Mouse (Mus musculus) limb, embryonic 10.5 days (tissue): ENCODE data around the gene Sergef. TPM values are rescaled to one million over a fixed set of nuclear protein-coding genes. Genes with fewer than 3 reads are reported as not detected.
"Not testable (repeated sequence)": the region's sequence is repeated elsewhere in the genome, so short reads cannot be mapped to it uniquely, and the experiment has no call there.

Experiments used
- DNase-seq: peaks from one replicate; pipeline ENCODE4 v3.0.0-alpha.2; 2017; ENCODE audit warnings: low spot score
- H3K27ac ChIP-seq: fragments of 300-500 bp; sonication (generic); 2 replicates; pipeline ENCODE4 v1.5.1; 2016; ENCODE audit warnings: mild to moderate bottlenecking
- H3K27me3 ChIP-seq: fragments of 300-500 bp; sonication (generic); 2 replicates; pipeline ENCODE4 v1.6.1; 2016; ENCODE audit warnings: low read depth, mild to moderate bottlenecking; ENCODE audit not compliant: poor library complexity, severe bottlenecking
- H3K36me3 ChIP-seq: fragments of 300-500 bp; sonication (generic); 2 replicates; pipeline ENCODE4 v1.6.1; 2016; ENCODE audit warnings: mild to moderate bottlenecking, moderate library complexity
- H3K4me1 ChIP-seq: fragments of 300-500 bp; sonication (generic); 2 replicates; pipeline ENCODE4 v1.6.1; 2016
- H3K4me3 ChIP-seq: fragments of 300-500 bp; sonication (generic); 2 replicates; pipeline ENCODE4 v1.5.1; 2016; ENCODE audit warnings: mild to moderate bottlenecking, moderate library complexity
- H3K9me3 ChIP-seq: fragments of 300-500 bp; sonication (generic); replicated peaks from 2 replicates; pipeline ENCODE4 v1.6.1; 2016; ENCODE audit warnings: mild to moderate bottlenecking
- WGBS: fragments of 180-500 bp; shearing (Covaris S2); methylation state at CpG from one replicate; pipeline ENCODE4 v1.1.7; 2016; 5-methylcytosine and 5-hydroxymethylcytosine counted together
- polyA plus RNA-seq: library from polyadenylated mRNA; unstranded; fragments of >200 nt; fragmentation: Nextera tagmentation; extraction: Ambion mirVana; gene quantifications from 2 replicates; pipeline ENCODE4 v1.2.1, GENCODE M21; 2016

Sergef gene
- 12.1 and 12.7 TPM in 2 replicates for polyA plus RNA-seq

- Histone ChIP-seq H3K4me1 (peaks cover 20% of the 10 kb centered on the region), H3K27ac (peak within 1 kb of the TSS; percentile 77), H3K4me3 (peak within 1 kb of the TSS; percentile 61), H3K27me3 (peaks cover 11% of the 10 kb centered on the region), H3K9me3 (no peaks in the 10 kb centered on the region), H3K36me3 (no peaks in the 10 kb centered on the region)
- DNase-seq, result peak; percentile 89
- under 1% methylated on average over 30 of the region's 30 CpGs for WGBS
These were observed at the start of gene Sergef for GRCm38 (mm10) chr7:46639692-46640031. Gene Sergef, minus strand, starts transcription at chr7:46639807.

GRCm38 (mm10) chr7:46686827-46687226 is 47.2 kb upstream of the Sergef start:
- WGBS, result 87% methylated on average over 5 of the region's 5 CpGs

GRCm38 (mm10) chr7:46680732-46681131 is 41.1 kb upstream of the Sergef start:
- H3K27ac ChIP-seq, result no peak overlapping the region
- H3K4me1 ChIP-seq, result no peaks in the 10 kb centered on the region

More at GRCm38 (mm10) chr7:46686827-46687226, 47.2 kb upstream of the Sergef start:
- Histone ChIP-seq H3K9me3 (no peaks in the 10 kb centered on the region), H3K27ac (no peak overlapping the region), H3K4me3 (no peak overlapping the region), H3K36me3 (peaks cover 47% of the 10 kb centered on the region), H3K27me3 (no peaks in the 10 kb centered on the region), H3K4me1 (no peaks in the 10 kb centered on the region)
- DNase-seq, result no peak

GRCm38 (mm10) chr7:46679044-46679443 is 39.4 kb upstream of the Sergef start:
- not testable (repeated sequence) for DNase-seq, H3K9me3 ChIP-seq, H3K27me3 ChIP-seq, H3K36me3 ChIP-seq, H3K27ac ChIP-seq, H3K4me1 ChIP-seq, H3K4me3 ChIP-seq
- WGBS, result 94% methylated on average over 7 of the region's 7 CpGs

More at GRCm38 (mm10) chr7:46680732-46681131, 41.1 kb upstream of the Sergef start:
- DNase-seq, result no peak
- no peak overlapping the region for H3K4me3 ChIP-seq
- H3K27me3 ChIP-seq, result no peaks in the 10 kb centered on the region
- no peaks in the 10 kb centered on the region for H3K9me3 ChIP-seq
- no peaks in the 10 kb centered on the region for H3K36me3 ChIP-seq

- Histone ChIP-seq H3K27me3 (no peaks in the 10 kb centered on the region), H3K27ac (no peak overlapping the region), H3K4me3 (no peak overlapping the region), H3K9me3 (no peaks in the 10 kb centered on the region), H3K36me3 (no peaks in the 10 kb centered on the region), H3K4me1 (no peaks in the 10 kb centered on the region)
- WGBS, result 93% methylated on average over 3 of the region's 3 CpGs
- no peak for DNase-seq
These were observed 38.8 kb upstream of the Sergef start for GRCm38 (mm10) chr7:46678417-46678816.

- no peak overlapping the region for H3K4me3 ChIP-seq
- no peaks in the 10 kb centered on the region for H3K9me3 ChIP-seq
- 75% methylated on average over 5 of the region's 5 CpGs for WGBS
- DNase-seq, result no peak
- peaks cover 4% of the 10 kb centered on the region; the same call in 1 of the 2 replicates for H3K4me1 ChIP-seq
- H3K36me3 ChIP-seq, result no peaks in the 10 kb centered on the region
- H3K27ac ChIP-seq, result no peak overlapping the region
- H3K27me3 ChIP-seq, result no peaks in the 10 kb centered on the region
These were observed 37.3 kb upstream of the Sergef start for GRCm38 (mm10) chr7:46676808-46677360.

GRCm38 (mm10) chr7:46675886-46676285 is 36.3 kb upstream of the Sergef start:
- no peak for DNase-seq
- H3K36me3 ChIP-seq, result no peaks in the 10 kb centered on the region
- H3K27me3 ChIP-seq, result no peaks in the 10 kb centered on the region
- no peaks in the 10 kb centered on the region for H3K9me3 ChIP-seq
- H3K27ac ChIP-seq, result no peak overlapping the region
- WGBS, result 88% methylated on average over 8 of the region's 8 CpGs
- no peak overlapping the region for H3K4me3 ChIP-seq
- peaks cover 4% of the 10 kb centered on the region; the same call in 1 of the 2 replicates for H3K4me1 ChIP-seq

- WGBS, result 94% methylated on average over 7 of the region's 7 CpGs
- Histone ChIP-seq H3K27me3 (no peaks in the 10 kb centered on the region), H3K4me1 (peaks cover 4% of the 10 kb centered on the region; the same call in 1 of the 2 replicates), H3K4me3 (no peak overlapping the region), H3K36me3 (no peaks in the 10 kb centered on the region), H3K9me3 (no peaks in the 10 kb centered on the region), H3K27ac (no peak overlapping the region)
- no peak for DNase-seq
These were observed 35.5 kb upstream of the Sergef start for GRCm38 (mm10) chr7:46675061-46675460.

- Histone ChIP-seq H3K4me3 (no peak within 1 kb of the TSS), H3K36me3 (no peaks in the 10 kb centered on the region), H3K27me3 (peaks cover 15% of the 10 kb centered on the region), H3K9me3 (no peaks in the 10 kb centered on the region), H3K27ac (no peak within 1 kb of the TSS), H3K4me1 (peaks cover 8% of the 10 kb centered on the region)
- WGBS, result 53% methylated on average over 10 of the region's 10 CpGs
- no peak for DNase-seq
These were observed 32.6 kb upstream of the Sergef start, which contains the start of gene Tph1 for GRCm38 (mm10) chr7:46672160-46672672. Gene Tph1, minus strand, starts transcription at chr7:46672537.

- peak overlapping the region; percentile 33 for H3K4me3 ChIP-seq
- no peaks in the 10 kb centered on the region for H3K9me3 ChIP-seq
- H3K4me1 ChIP-seq, result peaks cover 10% of the 10 kb centered on the region
- H3K36me3 ChIP-seq, result no peaks in the 10 kb centered on the region
- WGBS, result 1% methylated on average over 21 of the region's 21 CpGs
- DNase-seq, result peak; percentile 53
- no peak overlapping the region for H3K27ac ChIP-seq
- H3K27me3 ChIP-seq, result peaks cover 36% of the 10 kb centered on the region
These were observed 27.6 kb upstream of the Sergef start for GRCm38 (mm10) chr7:46667256-46667655.

- DNase-seq, result peak; percentile 73
- 43% methylated on average over 9 of the region's 9 CpGs for WGBS
- Histone ChIP-seq H3K27ac (no peak overlapping the region), H3K4me1 (peaks cover 8% of the 10 kb centered on the region), H3K9me3 (no peaks in the 10 kb centered on the region), H3K36me3 (no peaks in the 10 kb centered on the region), H3K27me3 (peaks cover 36% of the 10 kb centered on the region), H3K4me3 (no peak overlapping the region)
These were observed 25.6 kb upstream of the Sergef start for GRCm38 (mm10) chr7:46665236-46665635.

- H3K27me3 ChIP-seq, result peaks cover 16% of the 10 kb centered on the region
- H3K4me3 ChIP-seq, result no peak overlapping the region
- H3K36me3 ChIP-seq, result no peaks in the 10 kb centered on the region
- H3K9me3 ChIP-seq, result no peaks in the 10 kb centered on the region
- WGBS, result 63% methylated on average over 18 of the region's 18 CpGs
- no peak overlapping the region for H3K27ac ChIP-seq
- H3K4me1 ChIP-seq, result no peaks in the 10 kb centered on the region
- DNase-seq, result no peak
These were observed 22.0 kb upstream of the Sergef start for GRCm38 (mm10) chr7:46661591-46662090.

- DNase-seq, result no peak
- Histone ChIP-seq H3K36me3 (no peaks in the 10 kb centered on the region), H3K4me3 (no peak overlapping the region), H3K4me1 (no peaks in the 10 kb centered on the region), H3K9me3 (no peaks in the 10 kb centered on the region), H3K27ac (no peak overlapping the region), H3K27me3 (no peaks in the 10 kb centered on the region)
- 77% methylated on average over 2 of the region's 2 CpGs for WGBS
These were observed 12.7 kb upstream of the Sergef start for GRCm38 (mm10) chr7:46652279-46652678.
